Mouse (Mus musculus): ENCODE data around the gene Zfp87.

The Zfp87 gene

GRCm38 (mm10) chr13:67525753-67526410 lies at the start of gene Zfp87, which contains the start of gene Gm26965:
Zfp87 (minus strand) TSS chr13:67526177.
Gm26965 (minus strand) TSS chr13:67526151.
- DNase-seq (ENCODE audit: low spot score in 2 of 2), result peak; percentile 68 to 87

GRCm38 (mm10) chr13:67572591-67573189 lies 46.7 kb upstream of the Zfp87 start:
- DNase-seq (ENCODE audit: low spot score in 2 of 2), result no peak

GRCm38 (mm10) chr13:67553730-67554129 lies 27.8 kb upstream of the Zfp87 start, which contains the start of gene Zfp748:
Zfp748 (minus strand) TSS chr13:67553830.
- no peak for DNase-seq (ENCODE audit: low spot score in 2 of 2)

GRCm38 (mm10) chr13:67552505-67553346 lies 26.7 kb upstream of the Zfp87 start:
- peak; percentile 56 to 69 for DNase-seq (ENCODE audit: low spot score in 2 of 2)

- DNase-seq (ENCODE audit: low spot score in 2 of 2), result no peak
Measured at GRCm38 (mm10) chr13:67545941-67546340, 20.0 kb upstream of the Zfp87 start.

GRCm38 (mm10) chr13:67527049-67527730 lies 1.2 kb upstream of the Zfp87 start:
- DNase-seq (ENCODE audit: low spot score in 2 of 2), result no peak

GRCm38 (mm10) chr13:67500908-67501307 lies 25.1 kb downstream of the Zfp87 start:
- no peak for DNase-seq (ENCODE audit: low spot score in 2 of 2)

- peak; percentile 44 to 67 for DNase-seq (ENCODE audit: low spot score in 2 of 2)
Measured at GRCm38 (mm10) chr13:67500084-67500719, 25.8 kb downstream of the Zfp87 start, which contains the start of gene Zfp58. Zfp58 (minus strand) TSS chr13:67500555.

GRCm38 (mm10) chr13:67495631-67496030 lies 30.3 kb downstream of the Zfp87 start:
- DNase-seq (ENCODE audit: low spot score in 2 of 2), result no peak

- peak in 1 of 2 experiments; percentile 1 for DNase-seq (ENCODE audit: low spot score in 2 of 2)
Measured at GRCm38 (mm10) chr13:67484424-67484811, 41.6 kb downstream of the Zfp87 start.

- DNase-seq (ENCODE audit: low spot score in 2 of 2), result peak; percentile 36 to 65
Measured at GRCm38 (mm10) chr13:67483625-67484423, 42.2 kb downstream of the Zfp87 start, which contains the start of gene Zfp874b. Zfp874b (minus strand) TSS chr13:67484258.

GRCm38 (mm10) chr13:67481528-67481927 lies 44.4 kb downstream of the Zfp87 start:
- no peak for DNase-seq (ENCODE audit: low spot score in 2 of 2)

- no peak for DNase-seq (ENCODE audit: low spot score in 2 of 2)
Measured at GRCm38 (mm10) chr13:67469274-67469673, 56.7 kb downstream of the Zfp87 start.
